Mouse (Mus musculus) cerebellum, postnatal 36 days (tissue): ENCODE data around the gene Mks1.

Source experiments
- DNase-seq, 2 experiments: peaks; one replicate each; pipeline ENCODE4 v3.0.0; 2021 to 2022; ENCODE audit warnings: mixed read lengths in 2 of 2

Gene Mks1

GRCm38 (mm10) chr11:87879826-87880225 is 26.8 kb downstream of the Mks1 start:
- no peak for DNase-seq

GRCm38 (mm10) chr11:87881714-87882113 is 28.7 kb downstream of the Mks1 start:
- no peak for DNase-seq

- DNase-seq, result no peak
These were observed 30.5 kb downstream of the Mks1 start for GRCm38 (mm10) chr11:87883493-87883892.

- no peak for DNase-seq
These were observed 31.8 kb downstream of the Mks1 start for GRCm38 (mm10) chr11:87884856-87885255.

- no peak for DNase-seq
These were observed 39.2 kb downstream of the Mks1 start, which contains the start of gene Olfr462 for GRCm38 (mm10) chr11:87892168-87892567. Gene Olfr462 (minus strand): TSS chr11:87892268.

- DNase-seq, result no peak
These were observed 44.3 kb downstream of the Mks1 start, which contains the start of gene Olfr463 for GRCm38 (mm10) chr11:87897287-87897686. Gene Olfr463 (minus strand): TSS chr11:87897387.

GRCm38 (mm10) chr11:87904331-87904730 is 51.3 kb downstream of the Mks1 start:
- DNase-seq, result no peak
